Mouse (Mus musculus): ENCODE measurements around the gene Snapin. TPM values are rescaled to one million over a fixed set of nuclear protein-coding genes. Genes with fewer than 3 reads are reported as not detected.

Gene Snapin
- total and polyA plus RNA-seq, 3 experiments = 18.9 to 39.8 (median 37.8) TPM

GRCm38 (mm10) chr3:90509747-90510123 is 18.9 kb upstream of the Snapin start:
- Histone ChIP-seq H3K79me2 (replicated peaks; ENCODE audit: control insufficient read depth, extremely low read depth, insufficient read depth, poor library complexity, severe bottlenecking) (peaks cover 32% of the 10 kb centered on the region), H3K4me2 (ENCODE audit: insufficient read depth, low read depth, poor library complexity, severe bottlenecking) (peak overlapping the region; percentile 73), H3K36me3 (replicated peaks in 1 of 2; ENCODE audit: control insufficient read depth in 1 of 2, insufficient read depth in 1 of 2, low read length in 1 of 2) (peaks cover 20 to 36% of the 10 kb centered on the region in 2 experiments), H3K4me3 (replicated peaks in 1 of 3; ENCODE audit: low read depth in 2 of 3, low read length in 2 of 3, poor library complexity in 1 of 3) (peak overlapping the region; percentile 8 to 86 (median 78)), H3K27ac (ENCODE audit: insufficient read depth, low read depth) (peak overlapping the region; percentile 45), H3K9ac (ENCODE audit: insufficient read depth, low read depth) (peak overlapping the region; percentile 50), H3K27me3 (replicated peaks) (no peaks in the 10 kb centered on the region), H3K4me1 (ENCODE audit: control insufficient read depth in 1 of 2, insufficient read depth in 2 of 2) (peaks cover 0 to 41% of the 10 kb centered on the region in 2 experiments; a peak in 2 of 4 replicates), H3K9me3 (replicated peaks; ENCODE audit: low read length) (no peaks in the 10 kb centered on the region)
- dilution Hi-C loops (cut with MboI; ENCODE audit: extremely low pct_ligation_motif_present, extremely low pct_unique_long_range_greater_than_20kb, low sequenced_read_pairs) (no loop called here), in situ Hi-C loops (cut with MboI; ENCODE audit: low pct_ligation_motif_present, low pct_unique_long_range_greater_than_20kb, low sequenced_read_pairs) (loop anchor here (5.0 kb wide), 1 partner anchor 103 kb away; the partner anchor contains the start of gene S100a6)
- DNase-seq (ENCODE audit: extremely low read depth) = no peak
- TF ChIP-seq MYC (IDR thresholded peaks at IDR 0.05; ENCODE audit: low read depth, low read length) = 0 out of 2 replicates have a peak, but pooled peaks have one; percentile 1
- TF ChIP-seq BHLHE40 (IDR thresholded peaks at IDR 0.05; ENCODE audit: low read depth, low read length) = no peak
- TF ChIP-seq MAZ (IDR thresholded peaks at IDR 0.05; ENCODE audit: low read depth, low read length) = no peak
- no peak for TF ChIP-seq EP300 (IDR thresholded peaks at IDR 0.05; ENCODE audit: low read length)

GRCm38 (mm10) chr3:90508950-90509746 is 18.3 kb upstream of the Snapin start, which contains the start of gene Chtop:
TSS of gene Chtop (minus strand) at chr3:90509498.
- Histone ChIP-seq H3K9me3 (replicated peaks; ENCODE audit: low read length) (no peaks in the 10 kb centered on the region), H3K27ac (ENCODE audit: insufficient read depth, low read depth) (peak within 1 kb of the TSS; percentile 79), H3K4me3 (replicated peaks in 1 of 3; ENCODE audit: low read depth in 2 of 3, low read length in 2 of 3, poor library complexity in 1 of 3) (peak within 1 kb of the TSS; percentile 86 to 98 (median 88)), H3K79me2 (replicated peaks; ENCODE audit: control insufficient read depth, extremely low read depth, insufficient read depth, poor library complexity, severe bottlenecking) (peaks cover 34% of the 10 kb centered on the region), H3K4me1 (ENCODE audit: control insufficient read depth in 1 of 2, insufficient read depth in 2 of 2) (peaks cover 0 to 43% of the 10 kb centered on the region in 2 experiments; a peak in 2 of 4 replicates), H3K36me3 (replicated peaks in 1 of 2; ENCODE audit: control insufficient read depth in 1 of 2, insufficient read depth in 1 of 2, low read length in 1 of 2) (peaks cover 22 to 42% of the 10 kb centered on the region in 2 experiments), H3K9ac (ENCODE audit: insufficient read depth, low read depth) (peak within 1 kb of the TSS; percentile 100), H3K4me2 (ENCODE audit: insufficient read depth, low read depth, poor library complexity, severe bottlenecking) (peak within 1 kb of the TSS; percentile 99), H3K27me3 (replicated peaks) (no peaks in the 10 kb centered on the region)
- in situ Hi-C loops (cut with MboI; ENCODE audit: low pct_ligation_motif_present, low pct_unique_long_range_greater_than_20kb, low sequenced_read_pairs) (loop anchor here (5.0 kb wide), 1 partner anchor 103 kb away; the partner anchor contains the start of gene S100a6), dilution Hi-C loops (cut with MboI; ENCODE audit: extremely low pct_ligation_motif_present, extremely low pct_unique_long_range_greater_than_20kb, low sequenced_read_pairs) (no loop called here)
- peak; percentile 99 for DNase-seq (ENCODE audit: extremely low read depth)
- TF ChIP-seq SIN3A (IDR thresholded peaks at IDR 0.05; ENCODE audit: low read length) (peak; percentile 63; the same call in 1 of the 2 replicates), POLR2AphosphoS2 (IDR thresholded peaks at IDR 0.05; ENCODE audit: low read depth, low read length) (peak; percentile 80; the same call in 1 of the 2 replicates), JUND (conservative IDR thresholded peaks at IDR 0.05; ENCODE audit: low read depth, low read length) (no peak), CHD1 (IDR thresholded peaks at IDR 0.05; ENCODE audit: low read depth, low read length) (no peak), CTCF (conservative IDR thresholded peaks at IDR 0.05 in 1 of 2, IDR thresholded peaks at IDR 0.05 in 1 of 2; ENCODE audit: low read depth in 2 of 2, low read length in 2 of 2) (no peak), EP300 (IDR thresholded peaks at IDR 0.05; ENCODE audit: low read length) (no peak), PAX5 (IDR thresholded peaks at IDR 0.05; ENCODE audit: low read length) (no peak), KAT2A (IDR thresholded peaks at IDR 0.05; ENCODE audit: insufficient replicate concordance, low read length) (no peak), RCOR1 (conservative IDR thresholded peaks at IDR 0.05; ENCODE audit: low read depth, low read length) (peak; percentile 75; the same call in 1 of the 2 replicates), NELFE (IDR thresholded peaks at IDR 0.05; ENCODE audit: low read depth, low read length) (peak; percentile 67; the same call in 1 of the 2 replicates), NRF1 (IDR thresholded peaks at IDR 0.05; ENCODE audit: low read depth, low read length) (peak; percentile 86), JUN (IDR thresholded peaks at IDR 0.05; ENCODE audit: insufficient read depth, low read depth, low read length) (no peak), MAZ (IDR thresholded peaks at IDR 0.05; ENCODE audit: low read depth, low read length) (peak; percentile 11; the same call in 1 of the 2 replicates), IRF4 (IDR thresholded peaks at IDR 0.05; ENCODE audit: low read depth, low read length) (peak; percentile 32; the same call in 1 of the 2 replicates), ETS1 (conservative IDR thresholded peaks at IDR 0.05; ENCODE audit: low read depth, low read length) (no peak), TCF12 (IDR thresholded peaks at IDR 0.05; ENCODE audit: low read depth, low read length) (peak; percentile 50), BHLHE40 (IDR thresholded peaks at IDR 0.05; ENCODE audit: low read depth, low read length) (peak; percentile 46), TBP (conservative IDR thresholded peaks at IDR 0.05; ENCODE audit: low read depth, low read length) (peak; percentile 35; the same call in 1 of the 2 replicates), MAX (IDR thresholded peaks at IDR 0.05; ENCODE audit: low read length) (peak; percentile 78), ZKSCAN1 (IDR thresholded peaks at IDR 0.05; ENCODE audit: borderline replicate concordance, low read depth, low read length) (no peak), ZC3H11A (IDR thresholded peaks at IDR 0.05; ENCODE audit: low read depth, low read length) (peak; percentile 98), ZNF384 (IDR thresholded peaks at IDR 0.05; ENCODE audit: low read depth, low read length) (no peak), ZMIZ1 (IDR thresholded peaks at IDR 0.05; ENCODE audit: low read depth, low read length) (peak; percentile 43; the same call in 1 of the 2 replicates), MXI1 (IDR thresholded peaks at IDR 0.05; ENCODE audit: low read depth, low read length) (peak; percentile 69), UBTF (IDR thresholded peaks at IDR 0.05; ENCODE audit: low read depth, low read length) (0 out of 2 replicates have a peak, but pooled peaks have one; percentile 45), HCFC1 (IDR thresholded peaks at IDR 0.05; ENCODE audit: low read depth, low read length) (peak; percentile 75), GABPA (IDR thresholded peaks at IDR 0.05; ENCODE audit: insufficient replicate concordance, low read depth, low read length) (no peak), SMC3 (IDR thresholded peaks at IDR 0.05; ENCODE audit: low read depth, low read length) (no peak)
